Mouse (Mus musculus) right cerebral cortex, postnatal 25 days (tissue): ENCODE data around the gene Ybx1.
A peak's percentile ranks its signal among the peaks of the same experiment; 100 is the strongest.
"Not testable (repeated sequence)": the region's sequence is repeated elsewhere in the genome, so short reads cannot be mapped to it uniquely, and the experiment has no call there.

Experiments
- DNase-seq: peaks from one replicate; pipeline ENCODE4 v3.0.0; 2022

Gene Ybx1

DNA sequence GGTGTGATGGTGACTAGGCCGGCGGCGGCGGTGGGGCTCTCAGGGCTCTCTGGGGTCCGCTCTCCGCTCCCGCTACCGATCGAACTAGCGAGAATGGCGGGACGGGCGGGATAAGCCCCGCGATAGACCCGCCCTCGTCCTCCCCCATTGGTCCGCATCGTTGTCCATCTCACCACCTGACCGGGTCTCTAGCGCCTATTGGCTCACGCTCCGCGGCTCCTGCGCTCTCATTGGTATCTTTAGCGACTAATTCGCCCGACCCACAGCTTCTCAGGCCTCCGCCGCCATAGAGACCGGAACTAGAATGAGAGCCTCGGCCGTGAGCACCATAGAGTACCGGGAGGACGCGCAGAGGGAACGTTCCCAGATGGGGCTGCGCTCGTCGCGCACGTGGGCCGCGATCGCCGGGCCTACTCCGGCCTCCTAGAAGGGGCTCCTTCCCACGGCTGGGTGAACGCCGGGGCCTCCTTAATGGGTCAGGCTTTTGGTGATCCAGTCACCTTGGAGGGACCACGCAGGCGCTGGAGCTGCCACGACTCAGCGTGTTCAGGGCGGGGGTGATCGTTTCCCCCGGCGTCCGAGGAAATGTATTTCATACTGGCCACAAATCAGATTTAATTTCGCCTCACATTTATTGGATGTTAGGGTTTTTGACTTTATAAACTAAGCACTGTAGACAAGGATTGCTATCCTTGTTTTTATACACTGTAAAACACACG is at the start of gene Ybx1:
Ybx1 (minus strand) TSS at position 190 of the 719 bp plus-strand sequence.
- DNase-seq = peak; percentile 100

GRCm38 (mm10) chr4:119338861-119339361 is 44.5 kb upstream of the Ybx1 start:
- DNase-seq = peak; percentile 15

GRCm38 (mm10) chr4:119338422-119338821 is 44.0 kb upstream of the Ybx1 start:
- DNase-seq = no peak

GRCm38 (mm10) chr4:119333487-119333886 is 39.1 kb upstream of the Ybx1 start:
- DNase-seq = no peak

DNA sequence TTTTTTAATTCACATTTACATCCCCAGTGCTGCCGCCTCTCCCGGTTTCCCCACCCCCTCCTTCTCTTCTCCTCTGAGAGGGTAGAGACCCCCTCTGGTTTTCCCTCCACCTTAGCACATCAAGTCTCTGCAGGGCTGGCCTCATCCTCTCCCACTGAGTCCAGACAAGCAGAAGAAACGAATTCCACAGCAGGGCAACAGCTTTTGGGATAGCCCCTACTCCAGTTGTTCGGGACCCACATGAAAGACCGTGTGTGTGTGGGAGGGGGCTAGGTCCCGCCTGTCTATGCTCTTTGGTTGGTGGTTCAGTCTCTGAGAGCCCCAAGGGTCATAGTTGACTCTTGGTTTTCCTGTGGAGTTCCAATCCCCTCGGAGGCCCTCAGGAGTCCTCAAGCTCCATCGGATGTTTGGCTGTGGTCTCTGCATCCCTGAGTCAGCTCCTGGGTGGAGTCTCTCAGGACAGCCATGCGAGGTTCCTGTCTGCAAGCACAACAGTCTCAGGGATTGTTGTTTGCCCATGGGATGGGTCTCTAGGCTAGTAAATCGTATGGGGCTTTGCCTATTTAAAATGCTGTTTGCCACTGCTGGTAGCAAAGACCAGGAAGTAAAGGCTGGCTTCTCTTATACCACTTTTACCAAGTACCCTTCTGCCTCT is 26.6 kb upstream of the Ybx1 start:
- DNase-seq = no peak

GRCm38 (mm10) chr4:119320131-119320830 is 25.9 kb upstream of the Ybx1 start, which contains the start of gene Ppih:
TSS of gene Ppih (minus strand) at chr4:119320546.
- peak; percentile 95 for DNase-seq

DNA sequence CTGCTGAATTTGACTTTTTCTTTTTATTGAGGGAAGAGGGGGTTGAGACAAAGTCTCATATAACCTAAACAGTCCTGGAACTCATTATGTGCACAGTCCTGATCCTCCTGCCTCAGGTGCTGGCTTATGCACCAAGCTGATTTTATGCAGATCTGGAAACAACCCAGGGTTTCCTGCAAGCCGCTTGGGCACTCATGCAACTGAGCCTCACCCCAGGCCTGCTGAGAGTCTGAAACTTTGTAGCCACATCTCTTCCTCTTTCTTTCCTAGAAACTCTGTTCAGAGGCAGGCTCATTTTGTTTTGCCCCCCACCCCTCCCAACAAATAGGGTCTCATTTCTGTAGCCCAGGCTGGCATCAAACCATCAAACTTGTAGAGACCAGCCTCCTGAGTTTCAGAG is 19.4 kb upstream of the Ybx1 start:
- DNase-seq = no peak

DNA sequence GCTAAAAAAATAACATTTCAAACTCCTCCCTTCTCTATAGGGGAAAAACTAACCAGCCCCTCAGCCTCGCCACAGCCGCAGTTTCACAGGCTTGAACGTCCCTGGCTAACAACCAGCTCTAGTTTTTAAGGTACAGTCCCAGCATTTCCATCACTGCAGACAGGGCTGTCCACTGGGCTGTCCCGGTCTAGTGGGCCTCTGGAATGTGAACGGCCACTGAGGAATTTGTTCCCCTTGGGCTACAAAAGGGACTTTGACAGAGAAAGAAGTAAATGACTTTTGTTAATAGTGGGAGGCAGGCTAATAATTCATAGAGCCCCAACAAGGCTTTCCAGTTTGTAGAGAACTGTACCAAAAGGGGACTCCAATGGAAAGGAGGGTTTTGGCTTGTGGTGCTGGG is 11.0 kb upstream of the Ybx1 start:
- no peak for DNase-seq

GRCm38 (mm10) chr4:119303291-119303690 is 8.9 kb upstream of the Ybx1 start:
- no peak for DNase-seq

DNA sequence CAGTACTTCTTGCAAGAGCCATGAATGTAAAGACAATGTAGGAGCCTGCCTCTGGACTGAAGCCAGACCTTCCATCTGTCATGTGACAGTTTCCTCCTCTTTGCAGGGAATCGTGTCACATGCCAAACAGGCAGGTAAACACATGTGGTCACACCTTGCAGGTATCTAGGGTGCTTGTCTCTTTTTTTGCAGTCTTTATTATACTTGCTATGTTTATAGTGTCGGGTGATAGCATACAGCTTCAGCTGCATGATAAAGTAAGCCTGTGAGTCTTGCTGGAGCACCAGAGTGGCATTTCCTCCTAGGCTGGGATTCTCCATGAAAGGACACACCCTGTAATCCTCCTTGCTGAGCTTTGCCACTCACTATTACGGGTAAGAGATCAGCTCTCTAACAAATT is 7.4 kb upstream of the Ybx1 start:
- no peak for DNase-seq

DNA sequence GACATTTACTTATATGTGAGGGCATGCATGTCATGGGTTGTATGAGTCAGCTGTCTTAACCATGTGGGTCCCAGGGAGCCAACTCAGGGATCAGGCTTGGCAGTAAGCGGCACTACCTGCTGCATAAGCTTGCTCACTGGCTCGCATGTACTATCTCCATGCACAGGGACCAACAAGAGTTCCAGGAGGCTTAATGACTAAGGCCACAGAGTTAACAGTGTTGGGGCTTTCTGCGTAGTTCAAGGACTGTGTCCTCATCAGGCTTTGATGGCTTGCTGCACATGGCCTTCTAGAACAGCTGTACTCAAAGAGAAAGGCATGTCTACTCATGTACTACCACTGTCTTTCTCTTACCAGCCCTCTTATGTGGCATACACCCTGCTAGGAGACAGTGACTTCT is 6.4 kb upstream of the Ybx1 start:
- DNase-seq = no peak

DNA sequence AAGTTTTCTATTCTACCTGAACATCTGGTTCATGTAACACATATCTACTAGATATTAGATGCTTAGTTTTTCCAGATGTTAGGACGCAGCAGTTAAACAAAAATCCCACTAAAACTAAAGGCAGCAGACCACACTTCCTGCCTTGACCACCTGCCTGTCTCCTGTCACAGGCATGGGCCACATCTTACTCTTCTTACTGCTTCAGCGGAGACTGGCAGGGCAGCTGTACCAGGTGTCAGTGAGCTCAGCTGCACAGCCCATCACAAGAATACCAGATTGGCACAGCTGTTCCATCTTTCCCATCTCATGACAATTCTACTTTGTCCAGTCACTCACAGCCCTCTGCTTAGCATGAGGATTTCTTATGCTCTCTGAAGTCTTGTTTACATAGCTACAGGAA is 3.0 kb upstream of the Ybx1 start:
- no peak for DNase-seq

GRCm38 (mm10) chr4:119295134-119295453 is 690 bp upstream of the Ybx1 start:
- peak; percentile 21 for DNase-seq

DNA sequence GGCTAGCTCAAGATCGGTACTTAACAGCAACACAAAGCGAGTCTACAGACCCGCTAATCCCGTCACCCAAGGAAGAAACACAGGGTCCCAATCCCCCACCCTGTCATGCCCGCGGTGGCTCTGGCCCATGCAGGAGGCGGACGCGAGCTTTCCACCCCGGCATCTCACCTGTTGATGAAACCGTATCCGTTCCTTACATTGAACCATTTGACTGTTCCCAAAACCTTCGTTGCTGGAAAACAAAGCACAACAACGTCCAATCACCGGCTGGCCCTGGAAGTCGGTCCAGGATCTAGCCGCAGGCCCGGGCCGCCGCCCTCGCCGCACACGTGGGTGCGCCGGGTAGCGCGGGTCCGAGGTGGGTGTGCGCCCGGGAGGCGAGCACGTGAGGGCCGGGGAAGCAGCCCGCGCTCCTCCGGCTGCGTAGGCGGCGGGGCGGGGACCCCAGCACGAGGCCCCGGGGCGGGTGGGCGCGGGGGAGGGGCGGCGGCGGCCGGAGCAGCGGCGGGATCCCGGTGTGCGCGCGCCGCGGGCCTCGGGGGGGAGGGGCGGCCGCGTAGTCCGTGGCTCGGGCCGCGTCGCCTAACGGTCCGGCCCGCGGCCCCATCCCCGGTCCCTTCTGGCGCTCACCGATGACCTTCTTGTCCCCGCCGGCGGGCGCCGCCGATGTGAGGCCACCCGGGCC is 688 bp downstream of the Ybx1 start:
- DNase-seq = peak; percentile 43

- peak; percentile 61 for DNase-seq
Measured at GRCm38 (mm10) chr4:119292771-119293573, 1.4 kb downstream of the Ybx1 start.

DNA sequence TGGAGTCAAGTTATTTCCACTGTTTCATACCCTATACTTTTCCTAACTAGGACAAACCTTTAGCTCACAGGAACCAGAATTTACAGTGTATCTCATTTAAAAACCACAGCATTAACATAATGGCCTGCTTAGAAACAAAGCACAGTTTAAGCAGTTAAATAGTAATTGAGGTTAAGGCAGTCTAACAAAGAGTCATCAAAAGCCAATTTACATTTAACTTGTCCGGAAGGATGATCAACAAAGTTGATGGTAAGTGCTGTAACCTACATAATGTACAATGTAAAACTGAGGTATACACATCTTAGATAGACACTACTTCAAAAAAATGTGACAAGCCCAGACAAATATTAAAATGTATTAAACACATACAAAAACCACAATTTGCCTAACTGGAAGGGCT is 2.5 kb downstream of the Ybx1 start:
- DNase-seq = no peak

DNA sequence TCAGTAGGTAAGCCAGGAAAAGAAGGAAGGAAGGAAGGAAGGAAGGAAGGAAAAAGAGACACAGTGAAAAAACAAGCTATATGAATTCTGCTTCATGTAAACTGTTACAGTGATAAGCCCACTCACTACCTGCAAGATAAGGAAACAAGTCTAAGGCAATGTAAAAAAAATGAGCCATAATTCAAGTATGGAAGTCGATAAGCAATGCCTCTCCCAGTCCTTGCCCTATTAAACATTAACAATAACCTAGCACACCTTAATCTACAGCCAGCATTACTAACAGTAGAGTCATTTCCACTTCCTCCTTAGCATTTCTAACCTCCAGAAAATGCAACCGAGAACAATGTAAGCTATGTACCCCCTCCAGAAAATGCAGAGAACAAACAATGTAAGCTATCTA is 9.1 kb downstream of the Ybx1 start:
- DNase-seq = no peak

DNA sequence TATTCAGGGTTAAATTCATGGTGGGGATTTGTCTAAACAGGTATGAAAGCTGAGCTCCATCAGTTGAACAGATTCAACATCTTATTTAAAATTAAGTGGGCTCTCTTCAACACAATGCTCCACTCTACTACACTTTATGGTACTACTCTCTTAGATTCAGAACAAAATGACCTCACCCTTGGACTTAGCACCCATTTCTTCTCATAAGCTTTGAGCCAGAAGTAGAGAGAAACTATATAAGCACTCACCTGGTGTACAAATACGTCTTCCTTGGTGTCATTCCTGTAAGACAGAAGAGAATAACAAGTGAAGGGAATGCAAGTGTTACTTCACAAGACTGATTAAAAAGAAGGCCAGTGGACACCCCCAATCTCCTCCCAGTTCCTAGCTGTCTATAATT is 9.5 kb downstream of the Ybx1 start:
- no peak for DNase-seq

DNA sequence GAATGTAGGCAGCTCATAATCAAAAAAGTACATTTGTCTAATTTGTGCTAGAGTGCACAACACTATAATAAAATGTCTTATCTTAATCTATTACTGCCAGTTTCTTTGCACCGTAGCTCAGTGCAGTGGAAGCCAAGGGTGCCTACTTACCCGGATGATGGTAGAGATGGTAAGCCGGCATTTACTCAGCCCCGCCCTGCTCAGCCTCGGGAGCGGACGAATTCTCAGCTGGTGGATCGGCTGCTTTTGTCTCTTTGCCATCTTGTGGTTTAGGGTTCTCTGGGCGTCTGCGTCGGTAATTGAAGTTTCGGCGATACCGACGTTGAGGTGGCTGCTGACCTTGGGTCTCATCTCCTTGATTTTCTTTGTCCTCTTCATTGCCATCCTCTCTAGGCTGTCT is 15.6 kb downstream of the Ybx1 start:
- DNase-seq = not testable (repeated sequence)

DNA sequence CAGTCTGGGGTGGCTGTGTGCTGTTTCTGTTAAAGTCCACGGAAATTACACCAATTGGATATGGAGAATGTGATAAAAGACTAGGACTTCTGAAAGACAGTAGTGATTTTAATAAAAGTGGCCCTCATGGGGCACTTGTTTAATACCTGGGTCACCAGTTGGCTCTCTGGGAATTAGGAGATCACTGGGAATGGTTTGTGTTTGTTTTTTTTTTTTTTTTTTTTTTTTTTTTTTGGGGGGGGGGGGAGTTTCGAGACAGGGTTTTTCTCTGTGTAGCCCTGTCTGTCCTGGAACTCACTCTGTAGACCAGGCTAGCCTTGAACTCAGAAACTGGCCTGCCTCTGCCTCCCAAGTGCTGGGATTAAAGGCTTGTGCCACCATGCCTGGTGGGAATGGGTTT is 18.7 kb downstream of the Ybx1 start:
- no peak for DNase-seq

DNA sequence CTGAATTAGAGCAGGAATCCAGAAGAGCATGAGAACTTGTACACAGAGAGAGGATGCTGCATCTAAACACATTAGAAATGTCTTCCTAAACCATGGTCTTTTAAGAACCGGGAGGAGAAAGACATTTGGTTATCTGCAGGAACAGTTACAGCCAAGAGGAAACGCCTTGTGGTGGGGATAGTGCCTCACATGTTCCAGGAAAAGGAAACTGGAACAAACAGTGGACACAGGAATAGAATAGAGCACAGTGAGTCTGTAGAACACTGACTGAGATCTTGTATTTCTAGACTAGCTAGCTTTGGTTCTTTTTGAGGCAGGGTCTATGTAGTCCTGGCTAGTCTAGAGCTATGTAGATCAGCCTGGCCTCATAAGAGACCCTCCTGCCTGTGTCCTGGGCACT is 19.2 kb downstream of the Ybx1 start:
- DNase-seq = no peak

- DNase-seq = no peak
Measured at GRCm38 (mm10) chr4:119274627-119275026, 19.8 kb downstream of the Ybx1 start.

DNA sequence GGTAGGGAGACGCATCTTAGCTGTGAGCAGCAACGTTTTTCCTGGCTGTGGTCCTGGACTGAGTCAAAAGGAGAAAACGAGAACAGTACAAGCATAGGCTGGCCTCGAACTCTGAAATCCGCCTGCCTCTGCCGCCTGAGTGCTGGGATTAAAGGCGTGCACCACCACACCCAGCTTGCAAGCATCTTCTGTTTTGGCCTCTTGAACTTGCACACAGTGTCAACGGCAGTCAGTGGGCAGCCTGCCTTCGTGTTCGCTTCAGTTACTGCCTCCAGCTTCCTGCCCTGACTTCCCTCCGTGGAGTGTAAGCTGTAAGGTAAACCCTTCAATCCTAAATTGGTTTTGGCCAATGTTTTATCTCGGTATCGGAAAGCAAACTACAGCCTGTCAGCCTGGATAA is 27.8 kb downstream of the Ybx1 start:
- no peak for DNase-seq
